Mouse (Mus musculus) olfactory bulb, adult 2 months (tissue): Measurements from ENCODE around the gene Galnt2.

Experiments
- CTCF ChIP-seq: fragments of 200-500 bp; IDR thresholded peaks from 2 replicates; pipeline ENCODE4 v1.5.1; 2012; ENCODE audit warnings: low read depth, mild to moderate bottlenecking, low read length, moderate library complexity; ENCODE audit not compliant: insufficient read depth
- POLR2A ChIP-seq: fragments of 200-500 bp; IDR thresholded peaks from 2 replicates; pipeline ENCODE4 v1.6.1; 2012; ENCODE audit warnings: mild to moderate bottlenecking, low read depth, low read length, moderate library complexity; ENCODE audit not compliant: insufficient read depth

DNA sequence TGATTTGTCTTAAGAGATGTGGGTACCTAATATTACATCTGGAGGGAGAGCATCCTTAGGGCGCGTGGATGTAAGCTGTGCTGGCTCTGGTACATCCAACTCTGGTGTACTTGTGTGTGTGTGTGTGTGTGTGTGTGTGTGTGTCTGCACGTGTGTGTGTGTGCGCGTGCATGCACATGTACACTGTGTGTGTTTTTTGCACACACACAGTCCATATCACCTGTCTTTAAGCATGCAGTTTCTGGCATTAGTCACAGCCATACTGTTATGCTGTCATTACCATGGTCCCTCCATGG is 48.4 kb downstream of the Galnt2 start:
- TF ChIP-seq POLR2A, result no peak
- no peak for TF ChIP-seq CTCF
